Comparison of ENCODE assay signal across 21 mouse cellular contexts in genomic region chr12:99232478-99232877, GRCm38 (mm10).
DNase-seq lines count a peak whose midpoint lies in the region; ATAC-seq and TF ChIP-seq lines count a peak whose summit lies in the region.
"Had no signal": no experiment of that assay in that cellular context is flagged by ENCODE, and none has a peak within 500 bp of the region (broad histone marks: within the 10 kb centered on the region; RNA-seq: fewer than 3 reads in every experiment).

No protein-coding gene starts in this region.

- peak overlapping the region; percentile 76; the same call in 1 of the 2 replicates for H3K27ac ChIP-seq in forebrain, embryonic 10.5 days
- H3K27ac ChIP-seq in forebrain, embryonic 16.5 days (ENCODE audit: low read length) = no peak overlapping the region
- no peak overlapping the region for H3K27ac ChIP-seq in kidney, adult 2 months (ENCODE audit: insufficient read depth, low read depth, low read length)
- no peak overlapping the region for H3K27ac ChIP-seq in kidney, embryonic 14.5 days (ENCODE audit: low read depth, low read length)
- peak overlapping the region; percentile 79 for H3K27ac ChIP-seq in midbrain, embryonic 10.5 days (replicated peaks)
- H3K27ac ChIP-seq in midbrain, embryonic 13.5 days = no peak overlapping the region
- H3K27ac ChIP-seq in intestine, embryonic 15.5 days = no peak overlapping the region
- H3K27ac ChIP-seq: kidney, embryonic 15.5 days; left cerebral cortex, adult 2 months; neural tube, embryonic 13.5 days had no signal

- peaks cover 95% of the 10 kb centered on the region for H3K4me1 ChIP-seq in forebrain, embryonic 10.5 days
- H3K4me1 ChIP-seq in forebrain, embryonic 16.5 days (replicated peaks; ENCODE audit: control insufficient read depth, insufficient read depth, low read length) = peaks cover 78% of the 10 kb centered on the region
- peaks cover 12% of the 10 kb centered on the region; the same call in 1 of the 2 replicates for H3K4me1 ChIP-seq in kidney, adult 2 months (ENCODE audit: control insufficient read depth, insufficient read depth, low read length)
- no peaks in the 10 kb centered on the region for H3K4me1 ChIP-seq in kidney, embryonic 14.5 days (ENCODE audit: control insufficient read depth, insufficient read depth, low read length)
- peaks cover 95% of the 10 kb centered on the region for H3K4me1 ChIP-seq in midbrain, embryonic 10.5 days
- peaks cover 98% of the 10 kb centered on the region for H3K4me1 ChIP-seq in midbrain, embryonic 13.5 days (replicated peaks)
- peaks cover 16% of the 10 kb centered on the region; the same call in 1 of the 2 replicates for H3K4me1 ChIP-seq in intestine, embryonic 15.5 days (replicated peaks)

- no peak overlapping the region for H3K4me3 ChIP-seq in forebrain, embryonic 10.5 days
- no peak overlapping the region for H3K4me3 ChIP-seq in forebrain, embryonic 16.5 days (replicated peaks; ENCODE audit: low read length)
- H3K4me3 ChIP-seq in kidney, adult 2 months (ENCODE audit: insufficient read depth, low read depth, low read length) = no peak overlapping the region
- no peak overlapping the region for H3K4me3 ChIP-seq in kidney, embryonic 14.5 days (ENCODE audit: low read length)
- no peak overlapping the region for H3K4me3 ChIP-seq in midbrain, embryonic 10.5 days
- no peak overlapping the region for H3K4me3 ChIP-seq in midbrain, embryonic 13.5 days (replicated peaks)
- no peak overlapping the region for H3K4me3 ChIP-seq in intestine, embryonic 15.5 days (replicated peaks)
- H3K4me3 ChIP-seq: kidney, embryonic 15.5 days; left cerebral cortex, adult 2 months; myocyte; neural tube, embryonic 13.5 days had no signal

- ATAC-seq in forebrain, embryonic 16.5 days = no peak
- no peak for ATAC-seq in kidney, embryonic 14.5 days (ENCODE audit: low FRiP score, low TSS enrichment)
- ATAC-seq in midbrain, embryonic 13.5 days = no peak
- ATAC-seq in intestine, embryonic 15.5 days = no peak
- ATAC-seq: CD4-positive, CD25-positive, alpha-beta regulatory T cell, adult 4 months; liver, postnatal 0 days; lung, postnatal 0 days; midbrain, embryonic 16.5 days had no signal

- no peak for TF ChIP-seq CTCF in kidney, adult 2 months (conservative IDR thresholded peaks at IDR 0.05; ENCODE audit: insufficient read depth, insufficient read length, low read depth, low read length)

- H3K27me3 ChIP-seq in forebrain, embryonic 10.5 days (ENCODE audit: poor library complexity, severe bottlenecking) = peaks cover under 1% of the 10 kb centered on the region; the same call in 1 of the 2 replicates
- H3K27me3 ChIP-seq in forebrain, embryonic 16.5 days (replicated peaks; ENCODE audit: control insufficient read depth, insufficient read depth, low read length) = no peaks in the 10 kb centered on the region
- no peaks in the 10 kb centered on the region for H3K27me3 ChIP-seq in kidney, adult 2 months (replicated peaks; ENCODE audit: control insufficient read depth, insufficient read depth, low read length)
- no peaks in the 10 kb centered on the region for H3K27me3 ChIP-seq in kidney, embryonic 14.5 days (ENCODE audit: control insufficient read depth, insufficient read depth, low read length)
- H3K27me3 ChIP-seq in midbrain, embryonic 10.5 days (ENCODE audit: low read depth, poor library complexity, severe bottlenecking) = no peaks in the 10 kb centered on the region
- H3K27me3 ChIP-seq in midbrain, embryonic 13.5 days = no peaks in the 10 kb centered on the region
- no peaks in the 10 kb centered on the region for H3K27me3 ChIP-seq in intestine, embryonic 15.5 days (replicated peaks)
- H3K27me3 ChIP-seq: kidney, embryonic 15.5 days; neural tube, embryonic 13.5 days had no signal

- no peaks in the 10 kb centered on the region for H3K36me3 ChIP-seq in forebrain, embryonic 10.5 days (replicated peaks)
- no peaks in the 10 kb centered on the region for H3K36me3 ChIP-seq in forebrain, embryonic 16.5 days (ENCODE audit: control insufficient read depth, insufficient read depth)
- H3K36me3 ChIP-seq in kidney, adult 2 months (ENCODE audit: control insufficient read depth, insufficient read depth, low read length) = no peaks in the 10 kb centered on the region
- no peaks in the 10 kb centered on the region for H3K36me3 ChIP-seq in kidney, embryonic 14.5 days (ENCODE audit: control insufficient read depth, insufficient read depth, low read length)
- H3K36me3 ChIP-seq in midbrain, embryonic 10.5 days = no peaks in the 10 kb centered on the region
- no peaks in the 10 kb centered on the region for H3K36me3 ChIP-seq in midbrain, embryonic 13.5 days
- no peaks in the 10 kb centered on the region for H3K36me3 ChIP-seq in intestine, embryonic 15.5 days
- H3K36me3 ChIP-seq: kidney, embryonic 15.5 days; neural tube, embryonic 13.5 days had no signal

- 80% methylated on average over 9 of the region's 9 CpGs for WGBS in forebrain, embryonic 10.5 days
- WGBS in forebrain, embryonic 16.5 days = 63% methylated on average over 9 of the region's 9 CpGs
- 73% methylated on average over 9 of the region's 9 CpGs for WGBS in kidney, adult 2 months
- WGBS in kidney, embryonic 14.5 days = 84% methylated on average over 9 of the region's 9 CpGs
- WGBS in midbrain, embryonic 10.5 days = 71% methylated on average over 9 of the region's 9 CpGs
- WGBS in midbrain, embryonic 13.5 days = 78% methylated on average over 9 of the region's 9 CpGs
- 73% methylated on average over 9 of the region's 9 CpGs for WGBS in intestine, embryonic 15.5 days

- TF ChIP-seq POLR2A in kidney, adult 2 months (IDR thresholded peaks at IDR 0.05; ENCODE audit: low read depth, low read length) = no peak

- no peak overlapping the region for H3K4me2 ChIP-seq in forebrain, embryonic 16.5 days (ENCODE audit: low read length)
- H3K4me2 ChIP-seq in kidney, embryonic 14.5 days (replicated peaks; ENCODE audit: low read depth, low read length) = no peak overlapping the region
- no peak overlapping the region for H3K4me2 ChIP-seq in midbrain, embryonic 13.5 days (replicated peaks)
- no peak overlapping the region for H3K4me2 ChIP-seq in intestine, embryonic 15.5 days (replicated peaks)
- H3K4me2 ChIP-seq: heart, embryonic 11.5 days; kidney, embryonic 15.5 days; neural tube, embryonic 13.5 days had no signal

- DNase-seq in forebrain, embryonic 10.5 days (ENCODE audit: extremely low spot score, low spot score) = no peak
- DNase-seq in kidney, adult 2 months = peak; percentile 54
- DNase-seq in midbrain, embryonic 10.5 days (ENCODE audit: low spot score) = no peak
- no peak for DNase-seq in MN1 (ENCODE audit: low spot score)
- DNase-seq: adrenal gland, postnatal 25 days; cerebellum, adult 9-10 months; heart, adult 11 months; liver; liver, postnatal 0 days had no signal

- no peak overlapping the region for H3K9ac ChIP-seq in forebrain, embryonic 16.5 days (replicated peaks; ENCODE audit: low read depth, low read length)
- H3K9ac ChIP-seq in kidney, embryonic 14.5 days (ENCODE audit: low read depth, low read length) = no peak overlapping the region
- no peak overlapping the region for H3K9ac ChIP-seq in midbrain, embryonic 13.5 days (replicated peaks)
- H3K9ac ChIP-seq in intestine, embryonic 15.5 days = no peak overlapping the region
- H3K9ac ChIP-seq: kidney, embryonic 15.5 days; liver, postnatal 0 days had no signal

- H3K9me3 ChIP-seq in forebrain, embryonic 10.5 days = no peaks in the 10 kb centered on the region
- H3K9me3 ChIP-seq in forebrain, embryonic 16.5 days (ENCODE audit: control insufficient read depth, low read length) = no peaks in the 10 kb centered on the region
- H3K9me3 ChIP-seq in kidney, embryonic 14.5 days (ENCODE audit: control insufficient read depth, low read length) = no peaks in the 10 kb centered on the region
- H3K9me3 ChIP-seq in midbrain, embryonic 10.5 days (replicated peaks) = no peaks in the 10 kb centered on the region
- H3K9me3 ChIP-seq in midbrain, embryonic 13.5 days = no peaks in the 10 kb centered on the region
- H3K9me3 ChIP-seq in intestine, embryonic 15.5 days = no peaks in the 10 kb centered on the region
- H3K9me3 ChIP-seq: kidney, embryonic 15.5 days; neural tube, embryonic 13.5 days had no signal

Comparison
In these comparisons a context has a peak if more than half of its experiments do, and no peak if none do; other contexts are left out.
1. H3K27ac ChIP-seq: peak in forebrain, embryonic 10.5 days (single experiment) and midbrain, embryonic 10.5 days (single experiment); none in forebrain, embryonic 16.5 days (single experiment), kidney, adult 2 months (single experiment), kidney, embryonic 14.5 days (single experiment), midbrain, embryonic 13.5 days (single experiment) and intestine, embryonic 15.5 days (single experiment).